Mouse (Mus musculus): ENCODE measurements around the gene Tia1.
A peak's percentile ranks its signal among the peaks of the same experiment; 100 is the strongest.

Gene Tia1

GRCm38 (mm10) chr6:86385362-86386104 lies 18.5 kb upstream of the Tia1 start:
- DNase-seq: no peak

GRCm38 (mm10) chr6:86387313-86387712 lies 16.7 kb upstream of the Tia1 start:
- DNase-seq: no peak

GRCm38 (mm10) chr6:86388461-86388860 lies 15.6 kb upstream of the Tia1 start:
- no peak for DNase-seq

DNA sequence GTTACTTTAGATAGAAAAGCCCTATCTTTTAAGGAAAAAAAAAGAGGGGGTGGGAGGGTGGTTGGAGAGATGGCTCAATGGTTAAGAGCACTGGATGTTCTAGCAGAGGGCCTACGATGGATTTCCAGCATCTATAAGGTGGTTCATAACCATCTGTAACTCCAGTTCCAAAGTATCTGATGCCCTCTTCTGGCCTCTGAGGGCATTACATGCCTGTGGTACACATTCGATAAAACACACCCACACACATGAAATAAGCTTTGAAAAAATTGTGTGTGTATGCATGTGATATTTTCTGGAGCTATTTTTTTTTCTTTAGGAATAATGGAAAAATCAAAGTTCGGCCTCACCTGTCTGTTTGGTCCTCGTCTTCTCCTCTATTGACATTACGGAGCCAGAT lies 12.7 kb upstream of the Tia1 start:
- DNase-seq: peak; percentile 35 to 39

- DNase-seq: peak; percentile 11 to 12
Measured at GRCm38 (mm10) chr6:86393187-86393586, 10.8 kb upstream of the Tia1 start.

- DNase-seq: no peak
Measured at GRCm38 (mm10) chr6:86394078-86394720, 9.8 kb upstream of the Tia1 start.

DNA sequence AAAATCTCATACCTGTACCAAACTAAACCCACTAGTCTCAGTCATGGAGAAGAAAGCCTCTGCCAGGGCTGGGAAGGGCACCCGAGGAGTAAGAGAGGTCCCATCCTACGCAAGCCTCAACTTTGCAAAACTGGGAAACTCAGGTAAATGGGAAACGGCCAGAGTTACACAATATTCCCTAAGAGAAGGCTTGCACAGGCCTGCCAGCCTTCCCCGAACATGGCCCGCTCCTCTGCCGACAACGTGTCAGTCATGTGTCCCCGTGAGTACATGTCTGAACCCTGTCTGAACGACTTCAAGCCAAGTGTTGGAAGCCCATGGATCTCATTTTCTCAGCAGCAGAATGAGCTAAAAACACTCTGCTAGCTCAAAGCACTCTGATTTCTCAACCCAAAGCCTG lies 9.0 kb upstream of the Tia1 start:
- no peak for DNase-seq

- no peak for DNase-seq
Measured at GRCm38 (mm10) chr6:86395969-86396368, 8.1 kb upstream of the Tia1 start.

GRCm38 (mm10) chr6:86396581-86397256 lies 7.3 kb upstream of the Tia1 start, which contains the start of gene Pcyox1:
TSS of gene Pcyox1 (minus strand) at chr6:86397154.
- DNase-seq: peak; percentile 87

DNA sequence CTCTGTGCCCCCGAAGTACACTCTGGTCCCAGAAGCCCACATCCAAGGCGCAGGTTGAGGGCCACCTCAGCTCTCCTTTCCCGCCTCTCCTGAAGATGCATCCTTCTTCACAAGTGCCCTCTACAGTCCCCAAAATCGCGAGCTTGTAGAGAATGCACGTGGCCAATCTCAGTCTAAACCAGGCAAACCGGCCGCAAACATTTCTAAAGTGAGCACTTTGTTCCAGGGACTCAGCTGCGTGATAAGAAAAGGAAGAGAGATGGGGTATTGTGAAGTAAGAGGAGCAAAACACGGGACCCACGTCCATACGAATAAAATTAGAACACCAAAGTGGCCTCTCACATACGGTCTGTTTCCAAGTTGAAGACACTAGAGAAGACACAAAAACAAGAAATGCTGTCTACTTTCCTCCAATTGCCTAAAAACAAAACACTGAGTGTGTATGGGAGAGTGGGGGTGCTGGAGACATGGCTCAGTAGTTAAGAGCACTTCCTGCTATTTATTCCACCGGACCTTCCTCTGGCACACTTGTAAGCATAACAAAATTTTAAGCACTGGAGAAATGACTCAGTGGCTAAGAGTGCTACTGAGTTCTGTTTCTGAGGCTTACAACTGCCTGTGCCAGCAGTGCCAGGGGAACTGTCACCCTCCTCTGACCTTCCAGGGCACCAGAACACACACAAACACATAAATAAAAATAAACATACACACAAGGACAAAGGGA lies 6.6 kb upstream of the Tia1 start:
- peak in 1 of 2 experiments; percentile 26 for DNase-seq

DNA sequence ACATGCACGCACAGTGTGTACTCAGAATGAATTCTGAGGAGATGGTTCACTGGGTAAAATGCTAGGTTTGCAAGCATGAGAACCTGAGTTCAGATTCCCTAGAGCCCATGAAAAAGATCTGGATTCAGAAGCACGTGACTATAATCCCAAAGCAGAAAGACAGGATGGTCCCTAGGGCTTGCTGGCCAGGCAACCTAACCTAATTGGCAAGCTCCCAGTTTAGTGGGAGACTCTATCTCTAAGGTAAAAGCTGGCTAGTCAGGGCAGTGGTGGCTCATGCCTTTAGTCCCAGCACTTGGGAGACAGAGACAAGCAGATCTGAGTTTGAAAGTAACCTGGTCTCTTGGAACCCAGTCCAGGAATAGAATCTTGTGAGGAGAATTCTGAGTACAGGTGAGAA lies 5.0 kb upstream of the Tia1 start:
- DNase-seq: no peak

- DNase-seq: no peak
Measured at GRCm38 (mm10) chr6:86399995-86400394, 4.0 kb upstream of the Tia1 start.

DNA sequence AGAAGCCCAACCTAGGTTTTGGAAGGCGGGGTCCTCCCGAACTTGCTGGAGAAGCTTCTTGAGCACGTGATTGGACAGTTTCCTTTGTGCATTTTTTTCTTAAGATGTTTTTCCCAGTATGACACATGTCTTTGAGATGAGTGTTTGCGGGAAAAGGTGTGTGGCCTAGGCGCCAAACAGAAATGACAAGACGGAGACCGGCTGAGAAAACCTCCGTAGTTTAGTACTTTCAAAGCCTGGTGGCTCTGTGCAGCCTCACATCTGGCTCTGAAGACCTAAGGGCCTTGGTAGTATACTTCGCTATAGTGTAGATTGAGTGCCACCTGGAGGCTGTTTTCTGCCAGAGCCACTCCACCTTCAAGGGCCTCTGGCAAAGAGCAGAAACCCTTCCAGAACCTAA lies 3.0 kb upstream of the Tia1 start:
- DNase-seq: peak; percentile 79 to 83

DNA sequence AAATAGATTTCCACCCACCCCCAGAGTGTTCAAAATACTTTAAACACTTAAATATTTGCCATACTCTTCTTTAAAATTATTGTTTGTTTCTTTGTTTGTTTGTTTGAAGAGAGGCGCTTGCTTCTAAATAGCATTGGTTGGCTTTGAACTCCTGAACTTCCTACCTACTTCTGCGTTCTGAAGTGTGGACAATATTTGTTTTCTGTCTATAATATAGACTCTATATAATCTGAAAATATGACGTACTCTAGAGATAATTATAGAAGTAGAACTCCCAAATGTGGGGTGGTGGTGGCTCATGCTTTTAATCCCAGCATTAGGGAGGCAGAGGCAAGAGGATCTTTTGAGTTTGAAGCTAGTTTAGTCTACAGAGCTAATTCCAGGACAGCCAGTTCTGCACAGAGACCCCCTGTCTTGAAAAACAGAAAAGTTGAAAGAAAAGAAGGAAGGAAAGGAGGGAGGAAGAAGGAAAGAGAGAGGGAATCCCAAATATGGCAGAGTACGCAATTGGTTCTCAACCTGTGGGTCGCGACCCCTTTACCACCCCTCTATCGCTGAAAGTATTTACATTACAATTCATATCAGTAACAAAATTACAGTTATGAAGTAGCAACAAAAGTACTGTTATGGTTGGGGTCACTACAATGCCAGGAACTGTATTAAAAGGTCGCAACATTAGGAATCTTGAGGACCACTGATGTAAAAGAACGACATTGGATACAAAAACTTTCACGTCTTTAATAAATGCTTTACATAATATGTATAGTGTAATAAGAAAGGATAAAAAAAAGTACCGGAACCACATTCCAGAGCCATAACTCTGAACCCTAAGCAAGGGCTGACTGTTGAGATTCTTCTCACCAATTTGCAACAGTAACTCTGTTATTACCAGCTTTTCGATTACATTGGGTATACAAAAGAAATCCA lies 1.1 kb upstream of the Tia1 start:
- DNase-seq: no peak

GRCm38 (mm10) chr6:86403728-86404099 lies 305 bp upstream of the Tia1 start:
- peak; percentile 88 to 89 for DNase-seq

- DNase-seq: peak; percentile 31
Measured at GRCm38 (mm10) chr6:86404996-86405395, 977 bp downstream of the Tia1 start.

GRCm38 (mm10) chr6:86406306-86406705 lies 2.3 kb downstream of the Tia1 start:
- DNase-seq: no peak

GRCm38 (mm10) chr6:86418711-86419110 lies 14.7 kb downstream of the Tia1 start:
- no peak for DNase-seq

- DNase-seq: no peak
Measured at GRCm38 (mm10) chr6:86419239-86419638, 15.2 kb downstream of the Tia1 start.

DNA sequence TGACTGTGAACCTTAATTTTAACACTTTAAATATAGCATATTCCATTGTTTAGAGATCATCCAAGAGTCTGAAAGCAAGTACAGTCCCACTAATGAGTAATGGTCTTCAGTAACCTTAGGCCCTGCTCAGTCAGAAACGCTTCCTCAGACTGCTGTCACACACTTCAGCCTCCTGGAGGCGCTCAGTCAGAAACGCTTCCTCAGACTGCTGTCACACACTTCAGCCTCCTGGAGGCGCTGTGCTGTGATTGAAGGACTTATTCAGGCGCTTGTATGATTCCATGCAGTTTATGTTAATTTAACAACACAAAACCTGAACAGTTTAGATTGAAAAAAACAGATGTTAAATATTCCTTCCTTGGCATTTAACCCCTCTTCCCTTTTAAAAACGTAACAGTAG lies 16.5 kb downstream of the Tia1 start:
- DNase-seq: peak; percentile 54 to 55

GRCm38 (mm10) chr6:86426358-86426757 lies 22.3 kb downstream of the Tia1 start, which contains the start of gene Gm44790:
TSS of gene Gm44790 (plus strand) at chr6:86426658.
- DNase-seq: no peak

GRCm38 (mm10) chr6:86431531-86431930 lies 27.5 kb downstream of the Tia1 start:
- no peak for DNase-seq
